Mouse (Mus musculus) bone marrow macrophage, adult 2 months (primary cell): ENCODE measurements around the gene Med12l. TPM values are rescaled to one million over a fixed set of nuclear protein-coding genes. Genes with fewer than 3 reads are reported as not detected.
A peak's percentile ranks its signal among the peaks of the same experiment; 100 is the strongest.

Source experiments
- H3K27ac ChIP-seq: 2 replicates; pipeline ENCODE4 v1.5.1; 2012; ENCODE audit warnings: low read depth, low read length; ENCODE audit not compliant: insufficient read depth
- H3K4me1 ChIP-seq: 2 replicates; pipeline ENCODE4 v1.6.1; 2012; ENCODE audit warnings: low read length; ENCODE audit not compliant: control insufficient read depth, insufficient read depth
- H3K4me3 ChIP-seq: 2 replicates; pipeline ENCODE4 v1.5.1; 2012; ENCODE audit warnings: mild to moderate bottlenecking, low read length, moderate library complexity; ENCODE audit not compliant: insufficient read depth
- CTCF ChIP-seq: IDR thresholded peaks from 2 replicates; pipeline ENCODE4 v1.5.1; 2012; ENCODE audit warnings: low read depth, mild to moderate bottlenecking, low read length, moderate library complexity
- POLR2A ChIP-seq: IDR thresholded peaks from 2 replicates; pipeline ENCODE4 v1.6.1; 2012; ENCODE audit warnings: mild to moderate bottlenecking, low read depth, low read length, borderline replicate concordance
- polyA plus RNA-seq: library from polyadenylated mRNA; stranded (reverse); fragments of >200 nt; gene quantifications from 2 replicates; pipeline ENCODE4 v1.2.4, GENCODE M21; 2012; ENCODE audit not compliant: missing spikeins, insufficient read depth, insufficient read length

Gene Med12l
- polyA plus RNA-seq, 1 experiment: 0.44 TPM

GRCm38 (mm10) chr3:59113973-59114517 lies 108.4 kb downstream of the Med12l start:
- no peak overlapping the region for H3K27ac ChIP-seq
- H3K4me1 ChIP-seq: peaks cover 16% of the 10 kb centered on the region
- H3K4me3 ChIP-seq: no peak overlapping the region
- TF ChIP-seq POLR2A (no peak), CTCF (no peak)

DNA sequence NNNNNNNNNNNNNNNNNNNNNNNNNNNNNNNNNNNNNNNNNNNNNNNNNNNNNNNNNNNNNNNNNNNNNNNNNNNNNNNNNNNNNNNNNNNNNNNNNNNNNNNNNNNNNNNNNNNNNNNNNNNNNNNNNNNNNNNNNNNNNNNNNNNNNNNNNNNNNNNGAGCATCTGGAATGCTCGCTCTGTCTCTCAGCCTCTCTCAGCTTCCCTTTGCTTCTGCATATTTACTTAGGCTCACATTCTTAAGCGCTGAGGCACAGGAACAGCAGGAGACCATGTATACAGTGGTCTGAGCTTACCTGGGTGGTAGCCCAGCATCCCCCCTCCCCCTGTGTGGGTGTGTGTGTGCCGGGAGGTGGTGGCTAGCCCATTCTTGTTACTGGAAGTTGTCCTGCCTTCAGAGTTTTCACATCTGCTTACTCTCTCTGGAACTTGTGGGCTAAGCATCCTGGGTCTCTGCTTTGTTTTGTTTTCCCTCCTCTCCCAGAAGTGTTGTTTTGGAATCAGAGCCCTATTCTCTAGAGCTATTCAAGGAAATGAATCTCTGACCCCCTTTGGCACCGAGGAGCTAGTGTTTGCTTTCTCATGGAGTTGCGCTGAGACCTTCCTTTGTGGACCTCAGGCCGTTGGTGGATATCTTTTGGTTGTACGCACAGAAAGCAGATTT lies 115.6 kb downstream of the Med12l start:
- Histone ChIP-seq H3K4me1 (peaks cover 26% of the 10 kb centered on the region), H3K27ac (no peak overlapping the region), H3K4me3 (no peak overlapping the region)
- TF ChIP-seq POLR2A (no peak), CTCF (no peak)

- Histone ChIP-seq H3K4me3 (no peak overlapping the region), H3K27ac (no peak overlapping the region), H3K4me1 (peaks cover 27% of the 10 kb centered on the region)
- TF ChIP-seq POLR2A (no peak), CTCF (no peak)
Measured at GRCm38 (mm10) chr3:59121780-59122449, 116.3 kb downstream of the Med12l start.

GRCm38 (mm10) chr3:59125022-59125421 lies 119.4 kb downstream of the Med12l start:
- TF ChIP-seq POLR2A: no peak
- TF ChIP-seq CTCF: no peak
- no peak overlapping the region for H3K27ac ChIP-seq
- H3K4me1 ChIP-seq: peaks cover 20% of the 10 kb centered on the region
- no peak overlapping the region for H3K4me3 ChIP-seq

DNA sequence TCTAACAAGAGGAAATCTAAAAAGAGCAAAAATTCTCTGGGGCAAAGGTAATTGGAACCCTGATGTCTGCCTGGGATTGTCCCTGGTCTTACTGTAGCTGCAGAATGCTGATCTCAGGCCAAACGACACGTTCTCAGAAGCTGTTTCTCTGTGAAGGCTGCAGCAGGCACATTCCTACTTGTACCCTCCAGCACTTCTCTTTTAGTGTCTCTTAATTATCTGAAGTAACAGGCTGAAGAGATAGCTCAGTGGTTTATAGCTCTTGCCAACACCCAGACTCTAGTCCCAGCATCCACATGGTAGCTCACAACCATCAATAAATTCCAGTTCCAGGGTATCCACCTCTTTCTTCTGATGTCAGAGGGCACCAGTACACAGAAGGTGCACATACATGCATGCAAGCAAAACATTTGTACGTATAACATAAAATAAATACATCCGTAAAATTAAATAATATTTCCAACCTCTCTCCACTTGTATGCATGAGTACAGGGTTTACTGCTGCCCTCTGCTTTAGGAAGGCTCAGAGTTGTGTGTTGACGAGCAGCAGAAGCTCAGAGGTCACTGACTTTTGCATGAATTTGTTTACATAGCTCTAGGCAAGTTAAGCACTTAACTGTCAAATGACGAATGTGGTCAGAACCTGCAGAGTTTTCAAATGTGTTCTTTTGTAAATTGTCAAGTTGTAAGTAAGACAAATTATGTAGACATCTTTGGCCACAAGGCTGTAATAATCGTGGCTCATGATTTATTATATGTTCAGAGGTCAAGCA lies 120.3 kb downstream of the Med12l start:
- Histone ChIP-seq H3K4me1 (peaks cover 27% of the 10 kb centered on the region), H3K27ac (no peak overlapping the region), H3K4me3 (no peak overlapping the region)
- TF ChIP-seq CTCF: no peak
- TF ChIP-seq POLR2A: no peak

DNA sequence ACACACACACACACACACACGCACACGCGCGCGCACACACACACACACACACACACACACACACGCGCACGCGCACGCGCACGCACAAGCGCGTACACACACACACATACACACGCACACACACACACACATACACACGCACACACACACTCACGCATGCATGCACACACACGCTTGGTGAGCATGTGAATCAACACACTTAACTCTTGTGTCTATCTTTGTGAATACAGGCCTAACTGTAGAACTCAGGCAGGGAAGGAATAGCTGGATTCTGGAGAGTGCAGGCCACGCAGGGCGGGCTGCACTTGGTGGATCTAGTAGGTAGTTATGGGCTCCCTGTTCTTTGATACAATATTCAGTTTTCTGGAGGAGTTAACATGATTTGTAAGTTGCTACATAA lies 123.1 kb downstream of the Med12l start:
- peaks cover 31% of the 10 kb centered on the region for H3K4me1 ChIP-seq
- H3K4me3 ChIP-seq: no peak overlapping the region
- H3K27ac ChIP-seq: no peak overlapping the region
- TF ChIP-seq POLR2A (no peak), CTCF (no peak)

- TF ChIP-seq POLR2A (no peak), CTCF (no peak)
- peaks cover 31% of the 10 kb centered on the region for H3K4me1 ChIP-seq
- no peak overlapping the region for H3K27ac ChIP-seq
- H3K4me3 ChIP-seq: no peak overlapping the region
Measured at GRCm38 (mm10) chr3:59129547-59129946, 123.9 kb downstream of the Med12l start.

- TF ChIP-seq POLR2A: no peak
- no peak for TF ChIP-seq CTCF
- H3K4me3 ChIP-seq: peak overlapping the region; percentile 56
- peak overlapping the region; percentile 67 for H3K27ac ChIP-seq
- peaks cover 29% of the 10 kb centered on the region for H3K4me1 ChIP-seq
Measured at GRCm38 (mm10) chr3:59130431-59130830, 124.8 kb downstream of the Med12l start.

- Histone ChIP-seq H3K4me1 (peaks cover 25% of the 10 kb centered on the region), H3K4me3 (no peak overlapping the region), H3K27ac (peak overlapping the region; percentile 67; the same call in 1 of the 2 replicates)
- TF ChIP-seq CTCF: no peak
- no peak for TF ChIP-seq POLR2A
Measured at GRCm38 (mm10) chr3:59131081-59131480, 125.5 kb downstream of the Med12l start.
